Mouse (Mus musculus) cerebellum, adult 2 months (tissue): Measurements from ENCODE around the gene Hsd17b2.

Experiments used
- CTCF ChIP-seq: fragments of 200-500 bp; IDR thresholded peaks from 2 replicates; pipeline ENCODE4 v1.5.1; 2011; ENCODE audit warnings: low read depth, mild to moderate bottlenecking, control low read depth, low read length, moderate library complexity, borderline replicate concordance; ENCODE audit not compliant: insufficient read depth
- POLR2A ChIP-seq: fragments of 200-500 bp; IDR thresholded peaks from 2 replicates; pipeline ENCODE4 v1.6.1; 2011; ENCODE audit warnings: low read length, control low read depth, borderline replicate concordance; ENCODE audit not compliant: insufficient read depth

GRCm38 (mm10) chr8:117783021-117783420 lies 81.3 kb downstream of the Hsd17b2 start:
- TF ChIP-seq CTCF (no peak), POLR2A (no peak)
